Mouse (Mus musculus): ENCODE measurements around the gene Pank1. TPM values are rescaled to one million over a fixed set of nuclear protein-coding genes. Genes with fewer than 3 reads are reported as not detected.

Gene Pank1
- polyA plus RNA-seq, 1 experiment from 2014 or later: 8.0 TPM

- WGBS: 90% methylated on average over 1 of the region's 1 CpGs
- Histone ChIP-seq H3K4me1 (replicated peaks) (no peaks in the 10 kb centered on the region), H3K4me3 (no peak overlapping the region), H3K4me2 (no peak overlapping the region), H3K9me3 (no peaks in the 10 kb centered on the region), H3K27ac (replicated peaks) (no peak overlapping the region), H3K36me3 (no peaks in the 10 kb centered on the region), H3K9ac (no peak overlapping the region), H3K27me3 (no peaks in the 10 kb centered on the region)
- ATAC-seq (ENCODE audit: low read depth): no peak
Measured at GRCm38 (mm10) chr19:34758754-34759153, 120.5 kb downstream of the Pank1 start.

MicroRNAs encoded within 50 kb of the gene (microRNA counts, 519-probe panel; counts per million panel counts)
- microRNA mmu-miR-107: 4,310 counts per million, percentile 72 among the panel's probes with 10 or more counts

Small RNA genes lying within 50 kb of the gene (microRNA-seq; reads per million reads assigned to microRNA genes)
- gene Mir107: 1,107 reads per million, percentile 82 among the genes with 10 or more reads in this experiment

Other genes starting within 250 kb of the Pank1 start
- 0.18 TPM in 1 of 2 replicates, not detected in the other for gene Ifit1bl2, start 238.7 kb downstream of the Pank1 start, polyA plus RNA-seq (2015; fragmentation: Nextera tagmentation; extraction: Ambion mirVana)
- 0.32 and 0.75 TPM in 2 replicates for gene Ifit1, start 238.6 kb downstream of the Pank1 start, polyA plus RNA-seq (2015; fragmentation: Nextera tagmentation; extraction: Ambion mirVana)
- gene Slc16a12, start 132.2 kb downstream of the Pank1 start, polyA plus RNA-seq (2015; fragmentation: Nextera tagmentation; extraction: Ambion mirVana): 1.9 and 2.0 TPM in 2 replicates
- 10.3 and 13.6 TPM in 2 replicates for gene Kif20b, start 42.9 kb upstream of the Pank1 start, polyA plus RNA-seq (2015; fragmentation: Nextera tagmentation; extraction: Ambion mirVana)